Mouse (Mus musculus) intestine, embryonic 15.5 days (tissue): ENCODE measurements around the gene Pygm. TPM values are rescaled to one million over a fixed set of nuclear protein-coding genes. Genes with fewer than 3 reads are reported as not detected.

Experiments
- ATAC-seq: fragments of 200-750 bp; cut with Nextera tagmentation; 2 replicates; pipeline ENCODE4 v1.8.0; 2017; ENCODE audit warnings: moderate TSS enrichment, moderate library complexity
- H3K27ac ChIP-seq: fragments of 300-500 bp; sonication (generic); 2 replicates; pipeline ENCODE4 v1.5.1; 2015; ENCODE audit warnings: mild to moderate bottlenecking, inconsistent platforms
- H3K27me3 ChIP-seq: fragments of 300-500 bp; sonication (generic); replicated peaks from 2 replicates; pipeline ENCODE4 v1.6.1; 2015; ENCODE audit warnings: inconsistent platforms
- H3K36me3 ChIP-seq: fragments of 300-500 bp; sonication (generic); 2 replicates; pipeline ENCODE4 v1.6.1; 2015; ENCODE audit warnings: inconsistent platforms
- H3K4me1 ChIP-seq: fragments of 300-500 bp; sonication (generic); replicated peaks from 2 replicates; pipeline ENCODE4 v1.6.1; 2015; ENCODE audit warnings: inconsistent platforms
- H3K4me2 ChIP-seq: fragments of 300-500 bp; sonication (generic); replicated peaks from 2 replicates; pipeline ENCODE4 v1.6.1; 2015; ENCODE audit warnings: mild to moderate bottlenecking, inconsistent platforms
- H3K4me3 ChIP-seq: fragments of 300-500 bp; sonication (generic); replicated peaks from 2 replicates; pipeline ENCODE4 v1.5.1; 2015; ENCODE audit warnings: inconsistent platforms
- H3K9ac ChIP-seq: fragments of 300-500 bp; sonication (generic); 2 replicates; pipeline ENCODE4 v1.6.1; 2015; ENCODE audit warnings: inconsistent platforms
- H3K9me3 ChIP-seq: fragments of 300-500 bp; sonication (generic); 2 replicates; pipeline ENCODE4 v1.6.1; 2016; ENCODE audit warnings: inconsistent platforms
- WGBS: fragments of 180-500 bp; shearing (Covaris S2); methylation state at CpG from one replicate; pipeline ENCODE4 v1.1.7; 2015; 5-methylcytosine and 5-hydroxymethylcytosine counted together
- polyA plus RNA-seq: library from polyadenylated mRNA; unstranded; fragments of >200 nt; fragmentation: Nextera tagmentation; extraction: Ambion mirVana; gene quantifications from 2 replicates; pipeline ENCODE4 v1.2.1, GENCODE M21; 2015

Gene Pygm
- polyA plus RNA-seq, 1 experiment from 2014 or later, result 6.1 TPM

DNA sequence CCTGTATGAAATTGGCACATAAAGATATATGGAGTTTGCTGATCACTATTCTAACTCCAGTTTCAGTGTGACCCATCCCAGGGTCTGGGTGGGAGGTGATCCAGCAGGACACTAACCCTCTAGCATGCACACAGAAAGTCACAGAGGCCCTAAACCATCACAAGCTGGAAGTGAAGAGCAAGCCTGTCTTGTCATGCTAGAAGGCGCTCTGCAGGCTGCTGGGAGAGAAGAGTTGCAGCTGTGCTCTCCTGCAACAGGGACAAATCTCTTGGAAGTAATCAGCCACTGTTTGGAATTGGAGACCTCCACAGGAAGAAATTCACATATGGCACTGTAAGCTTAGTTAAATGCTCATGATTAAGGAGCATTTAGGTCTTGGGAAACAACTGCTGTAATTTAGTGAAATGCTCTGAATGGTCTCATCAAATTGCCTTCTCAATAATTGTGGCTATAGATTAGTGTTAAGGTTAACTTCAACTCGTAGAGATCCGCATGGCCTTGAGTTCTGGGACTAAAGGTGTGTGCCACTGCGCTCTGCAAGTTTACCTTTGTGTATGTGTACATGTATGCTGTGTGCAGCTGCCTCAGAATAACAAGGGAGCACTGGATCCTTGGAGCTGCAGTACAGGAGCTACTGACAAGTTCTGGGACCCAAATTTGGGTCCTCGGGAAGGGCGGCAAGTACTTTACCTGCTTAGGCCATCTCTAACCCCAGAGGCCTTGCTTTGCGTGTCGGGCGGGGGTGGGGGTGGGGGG is 3.6 kb upstream of the Pygm start:
- no peak overlapping the region for H3K4me3 ChIP-seq
- no peak overlapping the region for H3K4me2 ChIP-seq
- WGBS, result 83% methylated on average over 9 of the region's 9 CpGs
- peaks cover 29% of the 10 kb centered on the region for H3K36me3 ChIP-seq
- no peak overlapping the region for H3K9ac ChIP-seq
- ATAC-seq, result no peak
- H3K9me3 ChIP-seq, result no peaks in the 10 kb centered on the region
- peaks cover 12% of the 10 kb centered on the region for H3K4me1 ChIP-seq
- no peak overlapping the region for H3K27ac ChIP-seq
- H3K27me3 ChIP-seq, result no peaks in the 10 kb centered on the region

DNA sequence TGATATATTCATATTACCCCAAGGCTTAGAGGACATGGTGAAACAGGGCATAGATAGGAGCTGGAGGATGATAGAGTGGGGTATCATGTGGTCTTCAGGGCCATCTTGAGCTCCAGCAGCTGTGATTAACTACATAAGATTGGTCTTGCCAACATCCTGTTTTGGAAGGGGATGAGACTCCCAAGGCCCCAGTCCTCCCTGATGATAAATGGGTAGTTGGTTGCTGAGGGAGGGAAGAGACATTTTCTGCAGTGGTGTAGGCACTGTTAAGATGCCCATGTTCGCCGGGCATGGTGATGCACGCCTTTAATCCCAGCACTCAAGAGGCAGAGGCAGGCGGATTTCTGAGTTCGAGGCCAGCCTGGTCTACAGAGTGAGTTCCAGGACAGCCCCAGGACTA is 3.0 kb upstream of the Pygm start:
- Histone ChIP-seq H3K4me1 (peaks cover 12% of the 10 kb centered on the region), H3K4me2 (no peak overlapping the region), H3K9ac (no peak overlapping the region), H3K27ac (no peak overlapping the region), H3K36me3 (peaks cover 23% of the 10 kb centered on the region), H3K4me3 (no peak overlapping the region), H3K27me3 (no peaks in the 10 kb centered on the region), H3K9me3 (no peaks in the 10 kb centered on the region)
- ATAC-seq, result no peak
- WGBS, result 93% methylated on average over 5 of the region's 5 CpGs

DNA sequence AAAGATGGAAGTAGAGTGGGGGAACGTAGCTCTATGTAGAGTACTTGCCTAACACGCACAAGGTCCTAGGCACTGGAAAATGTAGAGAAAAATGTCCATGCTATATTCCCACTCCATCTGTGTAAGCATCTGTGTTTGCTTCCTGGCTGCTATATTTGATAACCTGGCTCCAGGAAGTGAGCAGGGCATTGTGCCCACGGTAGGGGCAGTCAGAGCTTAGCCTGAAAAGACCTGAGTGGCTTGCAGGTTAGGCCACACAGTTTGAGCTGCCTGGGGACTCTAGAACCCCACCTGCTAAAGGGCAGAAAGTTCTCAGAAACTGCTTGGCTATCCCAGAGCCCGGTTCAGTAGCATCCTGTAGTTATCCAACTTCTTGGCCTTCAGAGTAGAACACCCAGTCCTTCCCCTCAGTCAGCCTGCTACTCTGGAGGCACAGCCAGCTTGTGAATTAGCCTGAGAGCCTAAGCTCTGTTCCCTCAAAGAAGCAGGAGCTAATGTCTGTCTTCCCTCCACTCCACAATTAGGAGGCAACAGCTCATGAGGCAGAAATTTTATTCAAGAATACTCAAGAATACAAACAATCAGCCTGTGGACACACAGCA is 1.8 kb upstream of the Pygm start:
- peaks cover 12% of the 10 kb centered on the region for H3K4me1 ChIP-seq
- peaks cover 12% of the 10 kb centered on the region for H3K36me3 ChIP-seq
- no peak overlapping the region for H3K9ac ChIP-seq
- H3K27me3 ChIP-seq, result no peaks in the 10 kb centered on the region
- WGBS, result 72% methylated on average over 4 of the region's 4 CpGs
- H3K4me2 ChIP-seq, result no peak overlapping the region
- H3K9me3 ChIP-seq, result no peaks in the 10 kb centered on the region
- no peak overlapping the region for H3K27ac ChIP-seq
- H3K4me3 ChIP-seq, result no peak overlapping the region
- no peak for ATAC-seq

DNA sequence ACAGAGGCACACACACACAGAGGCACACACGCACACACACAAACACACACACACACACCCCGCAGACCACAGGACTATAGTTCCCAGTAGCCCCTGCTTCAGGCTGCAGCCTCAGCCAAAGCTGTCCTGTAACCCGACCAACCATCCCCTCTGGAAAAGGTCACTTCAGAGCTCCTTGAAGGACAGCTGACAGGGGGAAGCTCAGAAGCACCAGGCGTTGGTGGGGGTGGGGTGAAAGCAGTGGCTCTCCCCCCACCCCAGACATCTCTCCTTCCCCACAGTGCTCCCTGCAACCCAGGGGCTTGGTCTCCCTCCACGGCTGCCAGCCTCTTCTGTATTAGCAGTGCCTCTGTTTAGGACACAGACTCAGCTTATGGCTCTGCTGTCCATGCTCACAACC is 729 bp upstream of the Pygm start:
- no peak overlapping the region for H3K4me3 ChIP-seq
- WGBS, result 46% methylated on average over 5 of the region's 5 CpGs
- H3K4me1 ChIP-seq, result peaks cover 12% of the 10 kb centered on the region
- H3K9me3 ChIP-seq, result no peaks in the 10 kb centered on the region
- H3K27me3 ChIP-seq, result no peaks in the 10 kb centered on the region
- peaks cover 1% of the 10 kb centered on the region; the same call in 1 of the 2 replicates for H3K36me3 ChIP-seq
- no peak for ATAC-seq
- H3K4me2 ChIP-seq, result no peak overlapping the region
- H3K27ac ChIP-seq, result 0 out of 2 replicates have a peak overlapping the region, but pooled peaks have one; percentile 3
- no peak overlapping the region for H3K9ac ChIP-seq

DNA sequence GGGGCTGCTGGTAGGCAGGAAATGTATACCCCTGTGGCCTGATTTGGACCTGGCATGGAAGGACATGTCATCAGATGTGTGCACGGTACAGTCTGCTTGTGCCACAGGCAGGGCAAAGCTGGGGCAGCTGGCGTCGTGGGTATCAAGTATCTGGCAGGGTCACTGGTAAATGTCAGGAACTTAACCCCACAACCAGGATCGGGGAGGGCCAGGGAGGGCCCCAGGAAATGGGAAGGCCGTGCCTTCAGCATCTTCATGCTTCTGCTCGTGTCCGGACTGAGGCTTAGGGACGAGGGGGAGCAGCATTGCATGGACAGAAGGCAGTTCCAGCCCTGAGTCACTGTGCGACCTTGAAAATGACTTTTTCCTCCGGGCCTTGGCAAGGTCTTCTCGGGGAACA is 755 bp downstream of the Pygm start:
- Histone ChIP-seq H3K36me3 (no peaks in the 10 kb centered on the region), H3K27me3 (no peaks in the 10 kb centered on the region), H3K4me2 (peak overlapping the region; percentile 17; the same call in 1 of the 2 replicates), H3K9ac (no peak overlapping the region), H3K4me3 (no peak overlapping the region), H3K4me1 (peaks cover 12% of the 10 kb centered on the region), H3K9me3 (no peaks in the 10 kb centered on the region), H3K27ac (no peak overlapping the region)
- no peak for ATAC-seq
- 70% methylated on average over 11 of the region's 11 CpGs for whole genome bisulfite sequencing

DNA sequence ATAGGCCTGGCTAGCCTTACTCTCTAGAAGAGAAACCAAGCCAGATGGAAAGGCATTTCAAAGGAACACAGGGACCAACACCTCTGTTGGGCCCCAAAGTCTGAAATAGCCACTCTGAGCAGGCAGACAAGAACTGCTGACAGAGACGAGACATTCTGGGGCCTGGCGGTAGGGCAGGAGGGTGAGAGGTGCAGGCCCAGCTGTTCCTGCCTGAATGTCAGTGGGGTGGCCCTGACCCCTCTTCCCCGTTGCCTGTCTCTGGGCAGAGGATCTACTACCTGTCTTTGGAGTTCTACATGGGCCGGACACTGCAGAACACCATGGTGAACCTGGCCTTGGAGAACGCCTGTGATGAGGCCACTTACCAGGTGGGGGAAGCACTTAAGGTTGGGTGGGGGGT is 1.2 kb downstream of the Pygm start:
- 77% methylated on average over 5 of the region's 5 CpGs for WGBS

DNA sequence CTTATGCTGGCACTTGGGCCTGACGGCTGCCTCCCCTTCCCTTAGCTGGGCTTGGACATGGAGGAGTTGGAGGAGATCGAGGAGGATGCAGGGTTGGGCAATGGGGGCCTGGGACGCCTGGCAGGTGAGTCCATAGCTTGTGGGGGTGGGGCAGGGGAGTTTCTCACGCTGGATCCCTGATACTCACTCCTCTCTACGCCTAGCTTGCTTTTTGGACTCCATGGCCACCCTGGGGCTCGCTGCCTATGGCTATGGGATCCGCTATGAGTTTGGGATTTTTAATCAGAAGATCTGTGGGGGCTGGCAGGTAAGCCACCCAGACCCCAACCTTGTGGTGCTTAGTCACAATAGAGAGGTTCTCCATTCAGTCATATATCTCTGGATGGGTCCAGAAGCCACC is 1.6 kb downstream of the Pygm start:
- H3K4me1 ChIP-seq, result peaks cover 12% of the 10 kb centered on the region
- no peak for ATAC-seq
- H3K4me3 ChIP-seq, result no peak overlapping the region
- no peaks in the 10 kb centered on the region for H3K36me3 ChIP-seq
- no peaks in the 10 kb centered on the region for H3K9me3 ChIP-seq
- H3K4me2 ChIP-seq, result no peak overlapping the region
- H3K9ac ChIP-seq, result no peak overlapping the region
- H3K27me3 ChIP-seq, result no peaks in the 10 kb centered on the region
- H3K27ac ChIP-seq, result no peak overlapping the region
- WGBS, result 81% methylated on average over 7 of the region's 7 CpGs

More for the DNA sequence above, 1.2 kb downstream of the Pygm start:
- no peaks in the 10 kb centered on the region for H3K9me3 ChIP-seq
- H3K4me2 ChIP-seq, result no peak overlapping the region
- H3K27ac ChIP-seq, result no peak overlapping the region
- peaks cover 12% of the 10 kb centered on the region for H3K4me1 ChIP-seq
- H3K4me3 ChIP-seq, result no peak overlapping the region
- no peak for ATAC-seq
- no peaks in the 10 kb centered on the region for H3K36me3 ChIP-seq
- H3K27me3 ChIP-seq, result no peaks in the 10 kb centered on the region
- H3K9ac ChIP-seq, result no peak overlapping the region

DNA sequence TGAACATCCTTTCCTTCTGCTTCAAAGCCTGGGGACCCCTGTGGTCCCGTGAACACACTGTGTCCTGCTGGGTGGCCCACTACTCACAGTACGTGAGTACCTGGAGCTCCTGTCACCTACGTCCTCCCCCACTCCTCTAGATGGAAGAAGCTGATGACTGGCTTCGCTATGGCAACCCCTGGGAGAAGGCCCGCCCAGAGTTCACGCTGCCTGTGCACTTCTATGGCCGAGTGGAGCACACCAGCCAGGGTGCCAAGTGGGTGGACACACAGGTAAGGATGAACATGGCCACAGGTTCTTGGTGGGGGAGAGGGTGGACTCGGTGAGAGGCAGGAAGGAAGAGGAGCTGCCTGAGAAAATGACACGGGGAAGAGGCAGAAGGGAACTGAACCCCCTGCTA is 2.0 kb downstream of the Pygm start:
- Histone ChIP-seq H3K4me1 (peaks cover 12% of the 10 kb centered on the region), H3K4me3 (no peak overlapping the region), H3K27ac (no peak overlapping the region), H3K9me3 (no peaks in the 10 kb centered on the region), H3K9ac (no peak overlapping the region), H3K4me2 (no peak overlapping the region), H3K36me3 (no peaks in the 10 kb centered on the region), H3K27me3 (no peaks in the 10 kb centered on the region)
- ATAC-seq, result no peak
- WGBS, result 66% methylated on average over 9 of the region's 9 CpGs

DNA sequence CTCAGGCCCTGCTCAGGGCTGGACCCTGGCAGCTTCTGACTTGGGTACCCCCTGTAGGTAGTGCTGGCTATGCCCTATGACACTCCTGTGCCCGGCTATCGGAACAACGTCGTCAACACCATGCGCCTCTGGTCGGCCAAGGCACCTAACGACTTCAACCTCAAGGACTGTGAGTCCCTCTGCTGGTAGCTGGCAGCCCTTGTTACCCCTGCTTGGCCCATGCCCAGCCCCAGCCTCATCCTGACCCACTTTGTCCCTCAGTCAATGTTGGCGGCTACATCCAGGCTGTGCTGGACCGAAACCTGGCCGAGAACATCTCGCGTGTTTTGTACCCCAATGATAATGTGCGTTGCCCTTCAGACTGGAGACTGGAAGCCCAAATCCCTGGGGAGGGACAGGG is 3.8 kb downstream of the Pygm start:
- Histone ChIP-seq H3K9ac (no peak overlapping the region), H3K36me3 (no peaks in the 10 kb centered on the region), H3K9me3 (no peaks in the 10 kb centered on the region), H3K4me1 (peaks cover 12% of the 10 kb centered on the region), H3K27ac (no peak overlapping the region), H3K4me3 (no peak overlapping the region), H3K27me3 (no peaks in the 10 kb centered on the region), H3K4me2 (no peak overlapping the region)
- 83% methylated on average over 13 of the region's 13 CpGs for WGBS
- no peak for ATAC-seq

DNA sequence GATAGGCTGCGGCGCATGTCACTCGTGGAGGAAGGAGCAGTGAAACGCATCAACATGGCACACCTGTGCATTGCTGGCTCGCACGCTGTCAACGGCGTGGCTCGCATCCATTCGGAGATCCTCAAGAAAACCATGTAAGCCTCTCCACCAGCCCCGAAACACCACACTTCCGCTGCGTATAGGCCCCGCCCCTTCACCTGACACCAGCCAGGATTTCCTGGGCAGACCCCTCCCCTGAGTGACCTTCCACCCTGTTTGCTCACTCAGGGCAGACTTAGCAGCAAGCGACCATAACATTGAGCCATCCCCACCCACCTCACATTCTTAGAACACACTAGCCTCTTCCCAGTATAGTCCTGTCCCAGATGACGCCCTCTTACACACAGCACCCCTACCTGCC is 5.6 kb downstream of the Pygm start:
- H3K27me3 ChIP-seq, result no peaks in the 10 kb centered on the region
- no peaks in the 10 kb centered on the region for H3K4me1 ChIP-seq
- H3K9ac ChIP-seq, result peak overlapping the region; percentile 37
- H3K36me3 ChIP-seq, result no peaks in the 10 kb centered on the region
- ATAC-seq, result peak; percentile 83
- WGBS, result 3% methylated on average over 16 of the region's 16 CpGs
- H3K9me3 ChIP-seq, result no peaks in the 10 kb centered on the region
- H3K4me2 ChIP-seq, result peak overlapping the region; percentile 68
- peak overlapping the region; percentile 37 for H3K4me3 ChIP-seq
- no peak overlapping the region for H3K27ac ChIP-seq

DNA sequence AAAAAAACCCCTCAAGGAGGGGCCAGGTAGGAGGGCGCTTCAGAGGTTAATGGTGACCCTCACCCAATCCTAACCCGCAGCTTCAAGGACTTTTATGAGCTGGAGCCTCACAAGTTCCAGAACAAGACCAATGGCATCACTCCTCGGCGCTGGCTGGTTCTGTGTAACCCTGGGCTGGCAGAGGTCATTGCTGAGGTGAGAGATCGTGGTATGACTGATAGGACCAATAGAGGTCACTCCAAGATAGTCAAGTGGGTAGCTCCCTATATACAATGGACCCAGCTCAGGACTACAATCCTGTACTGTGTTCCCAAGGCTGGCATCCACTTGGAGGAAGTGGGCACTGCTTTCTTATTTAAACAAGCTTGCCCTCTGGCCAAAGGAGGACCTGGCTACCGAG is 6.1 kb downstream of the Pygm start:
- Histone ChIP-seq H3K4me2 (peak overlapping the region; percentile 68), H3K9ac (no peak overlapping the region; the same call in 1 of the 2 replicates), H3K9me3 (no peaks in the 10 kb centered on the region), H3K27ac (no peak overlapping the region), H3K27me3 (no peaks in the 10 kb centered on the region), H3K36me3 (no peaks in the 10 kb centered on the region), H3K4me1 (no peaks in the 10 kb centered on the region), H3K4me3 (no peak overlapping the region)
- peak; percentile 34 for ATAC-seq
- WGBS, result 51% methylated on average over 6 of the region's 6 CpGs

DNA sequence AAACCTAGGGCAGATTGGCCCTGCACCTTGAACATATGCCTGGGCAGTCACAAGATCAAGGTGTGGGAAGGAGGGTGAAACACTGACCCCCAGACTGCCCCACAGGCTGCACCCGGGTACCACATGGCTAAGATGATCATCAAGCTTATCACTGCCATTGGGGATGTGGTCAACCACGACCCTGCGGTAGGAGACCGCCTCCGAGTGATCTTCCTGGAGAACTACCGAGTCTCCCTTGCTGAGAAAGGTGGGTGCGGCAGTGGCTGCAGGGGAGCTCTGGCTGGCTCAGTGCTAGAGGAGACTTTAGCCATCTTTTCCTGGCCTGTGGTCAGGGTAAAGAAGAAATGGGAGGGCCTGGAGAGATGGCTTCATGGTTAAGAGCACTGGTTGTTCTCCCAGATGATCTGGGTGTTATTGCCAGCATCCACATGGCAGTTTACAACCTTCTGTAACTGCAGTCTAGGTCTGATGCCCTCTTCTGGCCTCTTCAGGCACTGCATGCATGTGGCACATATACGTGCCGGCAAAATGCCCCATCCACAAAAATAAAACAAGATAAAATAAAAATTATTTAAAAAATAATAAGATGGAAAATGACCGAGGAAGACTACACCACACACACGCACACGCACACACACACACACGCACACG is 8.7 kb downstream of the Pygm start:
- no peak overlapping the region for H3K4me3 ChIP-seq
- H3K9ac ChIP-seq, result no peak overlapping the region
- no peak for ATAC-seq
- H3K4me1 ChIP-seq, result no peaks in the 10 kb centered on the region
- H3K27ac ChIP-seq, result no peak overlapping the region
- no peaks in the 10 kb centered on the region for H3K36me3 ChIP-seq
- no peak overlapping the region for H3K4me2 ChIP-seq
- H3K27me3 ChIP-seq, result no peaks in the 10 kb centered on the region
- WGBS, result 92% methylated on average over 14 of the region's 14 CpGs
- H3K9me3 ChIP-seq, result no peaks in the 10 kb centered on the region
